14 mouse cellular contexts compared by ENCODE assay signal in the genomic region with DNA sequence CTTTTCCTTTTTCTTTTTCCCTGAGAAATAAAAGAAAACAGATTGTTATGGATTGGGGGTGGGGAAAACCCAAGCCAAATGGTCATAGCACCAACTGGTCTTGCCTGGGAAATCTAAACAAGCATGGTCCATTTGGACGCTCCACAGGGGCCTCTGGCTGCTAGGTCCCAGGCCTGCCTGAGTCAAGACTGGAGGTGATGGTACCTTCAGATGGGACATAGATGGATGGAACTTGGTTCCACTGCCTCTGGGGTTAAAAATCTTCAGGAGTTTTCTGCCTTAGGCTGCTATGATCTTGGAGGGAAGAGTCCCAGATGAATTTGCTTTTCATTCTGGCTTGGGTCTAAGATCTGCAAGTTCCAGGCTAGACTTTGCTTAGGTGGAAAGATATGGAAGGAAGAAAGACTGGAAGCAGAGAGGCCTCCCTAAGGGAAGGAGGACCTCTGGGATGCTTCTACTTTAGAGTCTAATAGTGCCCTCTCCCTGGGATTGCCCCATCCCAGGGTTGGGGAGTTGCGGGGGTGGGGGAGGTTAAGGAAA. TPM values are rescaled to one million over a fixed set of nuclear protein-coding genes. Genes with fewer than 3 reads are reported as not detected.
A peak's percentile ranks its signal among the peaks of the same experiment; 100 is the strongest.
DNase-seq lines count a peak whose midpoint lies in the region; ATAC-seq and TF ChIP-seq lines count a peak whose summit lies in the region.
"Had no signal": no experiment of that assay in that cellular context is flagged by ENCODE, and none has a peak within 500 bp of the region (broad histone marks: within the 10 kb centered on the region; RNA-seq: fewer than 3 reads in every experiment).

No protein-coding gene starts in this region.

- H3K9me3 ChIP-seq in heart, embryonic 16.5 days (replicated peaks; ENCODE audit: control insufficient read depth, low read length), result no peaks in the 10 kb centered on the region
- no peaks in the 10 kb centered on the region for H3K9me3 ChIP-seq in heart, embryonic 10.5 days
- no peaks in the 10 kb centered on the region for H3K9me3 ChIP-seq in neural tube, embryonic 13.5 days
- H3K9me3 ChIP-seq in forebrain, embryonic 16.5 days (ENCODE audit: control insufficient read depth, low read length), result no peaks in the 10 kb centered on the region
- H3K9me3 ChIP-seq: forebrain, embryonic 13.5 days; liver, embryonic 12.5 days; midbrain, embryonic 12.5 days had no signal

- TF ChIP-seq POLR2A in embryonic fibroblast, embryonic 13.5 days (IDR thresholded peaks at IDR 0.05; ENCODE audit: low read depth, low read length), result no peak

- no peak overlapping the region for H3K9ac ChIP-seq in heart, embryonic 16.5 days (ENCODE audit: low read length)
- H3K9ac ChIP-seq in neural tube, embryonic 13.5 days, result peak overlapping the region; percentile 100
- no peak overlapping the region for H3K9ac ChIP-seq in forebrain, embryonic 16.5 days (replicated peaks; ENCODE audit: low read depth, low read length)
- H3K9ac ChIP-seq: forebrain, embryonic 13.5 days; liver, embryonic 12.5 days; midbrain, embryonic 12.5 days had no signal

- no peak overlapping the region for H3K4me3 ChIP-seq in heart, embryonic 16.5 days (ENCODE audit: low read length)
- H3K4me3 ChIP-seq in heart, embryonic 10.5 days, result no peak overlapping the region
- no peak overlapping the region for H3K4me3 ChIP-seq in embryonic fibroblast, embryonic 13.5 days (ENCODE audit: insufficient read depth, low read length)
- peak overlapping the region; percentile 99 for H3K4me3 ChIP-seq in neural tube, embryonic 13.5 days
- no peak overlapping the region for H3K4me3 ChIP-seq in forebrain, embryonic 16.5 days (replicated peaks; ENCODE audit: low read length)
- H3K4me3 ChIP-seq: forebrain, embryonic 13.5 days; liver, embryonic 12.5 days; midbrain, embryonic 12.5 days had no signal

- no peak for ATAC-seq in heart, embryonic 16.5 days (replicated peaks; ENCODE audit: extremely low read depth, insufficient read depth, low FRiP score)
- ATAC-seq in neural tube, embryonic 13.5 days (ENCODE audit: low read depth), result no peak
- ATAC-seq in forebrain, embryonic 16.5 days, result no peak
- ATAC-seq: forebrain, embryonic 13.5 days; liver, embryonic 12.5 days had no signal

- no peaks in the 10 kb centered on the region for H3K36me3 ChIP-seq in heart, embryonic 16.5 days (ENCODE audit: control insufficient read depth, insufficient read depth)
- H3K36me3 ChIP-seq in heart, embryonic 10.5 days, result 0 out of 2 replicates have a peak, but pooled peaks cover 2% of the 10 kb centered on the region
- H3K36me3 ChIP-seq in neural tube, embryonic 13.5 days, result peaks cover 39% of the 10 kb centered on the region
- no peaks in the 10 kb centered on the region for H3K36me3 ChIP-seq in forebrain, embryonic 16.5 days (ENCODE audit: control insufficient read depth, insufficient read depth)
- H3K36me3 ChIP-seq: liver, embryonic 12.5 days; midbrain, embryonic 12.5 days had no signal

- TF ChIP-seq CTCF in embryonic fibroblast, embryonic 13.5 days (IDR thresholded peaks at IDR 0.05; ENCODE audit: borderline replicate concordance, insufficient read depth, low read length), result no peak

- 46% methylated on average over 2 of the region's 2 CpGs for WGBS in heart, embryonic 16.5 days
- 42% methylated on average over 2 of the region's 2 CpGs for WGBS in heart, embryonic 10.5 days
- 12% methylated on average over 2 of the region's 2 CpGs for WGBS in neural tube, embryonic 13.5 days
- WGBS in forebrain, embryonic 16.5 days, result 5% methylated on average over 2 of the region's 2 CpGs

- peaks cover 83% of the 10 kb centered on the region for H3K27me3 ChIP-seq in heart, embryonic 16.5 days (ENCODE audit: control insufficient read depth, insufficient read depth, low read length)
- peaks cover 98% of the 10 kb centered on the region for H3K27me3 ChIP-seq in heart, embryonic 10.5 days (ENCODE audit: insufficient read depth, poor library complexity, severe bottlenecking)
- H3K27me3 ChIP-seq in neural tube, embryonic 13.5 days, result no peaks in the 10 kb centered on the region
- peaks cover 88% of the 10 kb centered on the region for H3K27me3 ChIP-seq in forebrain, embryonic 16.5 days (replicated peaks; ENCODE audit: control insufficient read depth, insufficient read depth, low read length)

- H3K27ac ChIP-seq in heart, embryonic 16.5 days (ENCODE audit: low read length), result no peak overlapping the region
- H3K27ac ChIP-seq in heart, embryonic 10.5 days, result no peak overlapping the region; the same call in 1 of the 2 replicates
- peak overlapping the region; percentile 77 for H3K27ac ChIP-seq in embryonic fibroblast, embryonic 13.5 days (ENCODE audit: insufficient read depth, low read length)
- H3K27ac ChIP-seq in neural tube, embryonic 13.5 days (replicated peaks), result peak overlapping the region; percentile 100
- H3K27ac ChIP-seq in forebrain, embryonic 16.5 days (ENCODE audit: low read length), result no peak overlapping the region
- H3K27ac ChIP-seq: forebrain, embryonic 13.5 days; midbrain, embryonic 12.5 days had no signal

- peaks cover 5% of the 10 kb centered on the region for H3K4me1 ChIP-seq in heart, embryonic 16.5 days (ENCODE audit: control insufficient read depth, insufficient read depth, low read length)
- peaks cover 52% of the 10 kb centered on the region for H3K4me1 ChIP-seq in heart, embryonic 10.5 days
- H3K4me1 ChIP-seq in embryonic fibroblast, embryonic 13.5 days (ENCODE audit: control insufficient read depth, insufficient read depth, low read length), result peaks cover 3% of the 10 kb centered on the region; the same call in 1 of the 2 replicates
- peaks cover 93% of the 10 kb centered on the region for H3K4me1 ChIP-seq in neural tube, embryonic 13.5 days (replicated peaks)
- peaks cover 5% of the 10 kb centered on the region for H3K4me1 ChIP-seq in forebrain, embryonic 16.5 days (replicated peaks; ENCODE audit: control insufficient read depth, insufficient read depth, low read length)

- peak overlapping the region; percentile 13; the same call in 1 of the 2 replicates for H3K4me2 ChIP-seq in heart, embryonic 16.5 days (ENCODE audit: low read depth, low read length)
- H3K4me2 ChIP-seq in neural tube, embryonic 13.5 days, result peak overlapping the region; percentile 96
- no peak overlapping the region for H3K4me2 ChIP-seq in forebrain, embryonic 16.5 days (ENCODE audit: low read length)
- H3K4me2 ChIP-seq: forebrain, embryonic 13.5 days; midbrain, embryonic 12.5 days had no signal

- no peak for DNase-seq in heart, embryonic 10.5 days (ENCODE audit: low spot score)
- DNase-seq in kidney, adult 18-20 months, result peak; percentile 48
- DNase-seq in frontal cortex, postnatal 14 days (ENCODE audit: low spot score in 2 of 2), result no peak
- no peak for DNase-seq in heart, adult 18-20 months

RNA-seq across cellular contexts. Expression of a gene that starts 7.0 kb away (rescaled TPM):
- polyA plus RNA-seq in heart, embryonic 16.5 days (2015; fragmentation: Nextera tagmentation; extraction: Ambion mirVana), result 2.5 and 3.1 TPM in 2 replicates
- polyA plus RNA-seq in heart, embryonic 10.5 days (2016; fragmentation: Nextera tagmentation; extraction: Ambion mirVana), result 5.7 and 27.6 TPM in 2 replicates
- polyA plus RNA-seq in embryonic fibroblast, embryonic 13.5 days (2011; ENCODE audit: insufficient read length, low read depth, missing spikeins), result 6.6 and 11.0 TPM in 2 replicates
- polyA plus RNA-seq in neural tube, embryonic 13.5 days (2015; fragmentation: Nextera tagmentation; extraction: Ambion mirVana), result 63.0 and 67.1 TPM in 2 replicates
- not detected in 2 replicates for polyA plus RNA-seq in forebrain, embryonic 16.5 days (2015; fragmentation: Nextera tagmentation; extraction: Ambion mirVana)
- total RNA-seq in heart, adult 18-20 months (2021), result under 1 TPM; 0.46 to 0.62 TPM
- total RNA-seq: layer of hippocampus, postnatal 25 days had no signal
- polyA plus RNA-seq: cortical plate, adult 2 months; forebrain, embryonic 13.5 days had no signal

RNA-seq across cellular contexts. Expression of a gene that starts 20.1 kb away (rescaled TPM):
- polyA plus RNA-seq in heart, embryonic 16.5 days (2015; fragmentation: Nextera tagmentation; extraction: Ambion mirVana), result 0.24 and 0.79 TPM in 2 replicates
- 0.42 and 1.8 TPM in 2 replicates for polyA plus RNA-seq in heart, embryonic 10.5 days (2016; fragmentation: Nextera tagmentation; extraction: Ambion mirVana)
- polyA plus RNA-seq in embryonic fibroblast, embryonic 13.5 days (2011; ENCODE audit: insufficient read length, low read depth, missing spikeins), result 19.1 and 21.9 TPM in 2 replicates
- 12.8 and 14.7 TPM in 2 replicates for polyA plus RNA-seq in neural tube, embryonic 13.5 days (2015; fragmentation: Nextera tagmentation; extraction: Ambion mirVana)
- not detected in 2 replicates for polyA plus RNA-seq in forebrain, embryonic 16.5 days (2015; fragmentation: Nextera tagmentation; extraction: Ambion mirVana)
- total RNA-seq in heart, adult 18-20 months (2021), result under 1 TPM; 0.12 to 0.57 TPM
- total RNA-seq: layer of hippocampus, postnatal 25 days had no signal
- polyA plus RNA-seq: cortical plate, adult 2 months; forebrain, embryonic 13.5 days; midbrain, embryonic 12.5 days had no signal

RNA-seq across cellular contexts. Expression of a gene that starts 22.3 kb away (rescaled TPM):
- 0.07 TPM in 1 of 2 replicates, not detected in the other for polyA plus RNA-seq in heart, embryonic 16.5 days (2015; fragmentation: Nextera tagmentation; extraction: Ambion mirVana)
- polyA plus RNA-seq in heart, embryonic 10.5 days (2016; fragmentation: Nextera tagmentation; extraction: Ambion mirVana), result 0.20 and 3.3 TPM in 2 replicates
- polyA plus RNA-seq in embryonic fibroblast, embryonic 13.5 days (2011; ENCODE audit: insufficient read length, low read depth, missing spikeins), result not detected in 2 replicates
- polyA plus RNA-seq in neural tube, embryonic 13.5 days (2015; fragmentation: Nextera tagmentation; extraction: Ambion mirVana), result 1.2 and 1.6 TPM in 2 replicates
- not detected in 2 replicates for polyA plus RNA-seq in forebrain, embryonic 16.5 days (2015; fragmentation: Nextera tagmentation; extraction: Ambion mirVana)
- total RNA-seq in heart, adult 18-20 months (2021), result not detected
- total RNA-seq: gastrocnemius, postnatal 4 days; layer of hippocampus, postnatal 25 days had no signal
- polyA plus RNA-seq: cortical plate, adult 2 months; forebrain, embryonic 13.5 days; midbrain, embryonic 12.5 days had no signal

RNA-seq across cellular contexts. Expression of a gene that starts 25.2 kb away (rescaled TPM):
- polyA plus RNA-seq in heart, embryonic 16.5 days (2015; fragmentation: Nextera tagmentation; extraction: Ambion mirVana), result 0.28 and 0.32 TPM in 2 replicates
- polyA plus RNA-seq in heart, embryonic 10.5 days (2016; fragmentation: Nextera tagmentation; extraction: Ambion mirVana), result 0.31 and 2.0 TPM in 2 replicates
- 8.3 and 10.4 TPM in 2 replicates for polyA plus RNA-seq in embryonic fibroblast, embryonic 13.5 days (2011; ENCODE audit: insufficient read length, low read depth, missing spikeins)
- 7.5 and 8.7 TPM in 2 replicates for polyA plus RNA-seq in neural tube, embryonic 13.5 days (2015; fragmentation: Nextera tagmentation; extraction: Ambion mirVana)
- polyA plus RNA-seq in forebrain, embryonic 16.5 days (2015; fragmentation: Nextera tagmentation; extraction: Ambion mirVana), result not detected in 2 replicates
- total RNA-seq in heart, adult 18-20 months (2021), result under 1 TPM; 0.62 to 0.64 TPM
- total RNA-seq: layer of hippocampus, postnatal 25 days had no signal
- polyA plus RNA-seq: cortical plate, adult 2 months; forebrain, embryonic 13.5 days; midbrain, embryonic 12.5 days had no signal

RNA-seq across cellular contexts. Expression of a gene that starts 40.1 kb away (rescaled TPM):
- 0.76 and 2.8 TPM in 2 replicates for polyA plus RNA-seq in heart, embryonic 16.5 days (2015; fragmentation: Nextera tagmentation; extraction: Ambion mirVana)
- polyA plus RNA-seq in heart, embryonic 10.5 days (2016; fragmentation: Nextera tagmentation; extraction: Ambion mirVana), result 1.0 and 5.2 TPM in 2 replicates
- 4.1 and 5.9 TPM in 2 replicates for polyA plus RNA-seq in embryonic fibroblast, embryonic 13.5 days (2011; ENCODE audit: insufficient read length, low read depth, missing spikeins)
- polyA plus RNA-seq in neural tube, embryonic 13.5 days (2015; fragmentation: Nextera tagmentation; extraction: Ambion mirVana), result 67.1 and 88.3 TPM in 2 replicates
- polyA plus RNA-seq in forebrain, embryonic 16.5 days (2015; fragmentation: Nextera tagmentation; extraction: Ambion mirVana), result not detected in 2 replicates
- total RNA-seq in heart, adult 18-20 months (2021), result under 1 TPM; 0.12 to 0.21 TPM
- total RNA-seq: layer of hippocampus, postnatal 25 days had no signal
- polyA plus RNA-seq: cortical plate, adult 2 months; forebrain, embryonic 13.5 days; midbrain, embryonic 12.5 days had no signal

Comparison
In these comparisons a context has a peak if more than half of its experiments do, and no peak if none do; other contexts are left out.
1. H3K27ac ChIP-seq: peak in embryonic fibroblast, embryonic 13.5 days (single experiment) and neural tube, embryonic 13.5 days (single experiment); none in heart, embryonic 16.5 days (single experiment), heart, embryonic 10.5 days (single experiment) and forebrain, embryonic 16.5 days (single experiment).